Mouse (Mus musculus) small intestine, adult 2 months (tissue): ENCODE measurements around the gene Snrpb.

Experiments used
- CTCF ChIP-seq: fragments of 200-500 bp; IDR thresholded peaks from 2 replicates; pipeline ENCODE4 v1.5.1; 2012; ENCODE audit warnings: low read depth, mild to moderate bottlenecking, control low read depth, inconsistent platforms, low read length, moderate library complexity, mixed read lengths; ENCODE audit not compliant: insufficient replicate concordance, insufficient read length; ENCODE audit errors: extremely low read depth
- POLR2A ChIP-seq: fragments of 200-500 bp; IDR thresholded peaks from 2 replicates; pipeline ENCODE4 v1.6.1; 2012; ENCODE audit warnings: low read depth, mild to moderate bottlenecking, control low read depth, inconsistent platforms, low read length, moderate library complexity

DNA sequence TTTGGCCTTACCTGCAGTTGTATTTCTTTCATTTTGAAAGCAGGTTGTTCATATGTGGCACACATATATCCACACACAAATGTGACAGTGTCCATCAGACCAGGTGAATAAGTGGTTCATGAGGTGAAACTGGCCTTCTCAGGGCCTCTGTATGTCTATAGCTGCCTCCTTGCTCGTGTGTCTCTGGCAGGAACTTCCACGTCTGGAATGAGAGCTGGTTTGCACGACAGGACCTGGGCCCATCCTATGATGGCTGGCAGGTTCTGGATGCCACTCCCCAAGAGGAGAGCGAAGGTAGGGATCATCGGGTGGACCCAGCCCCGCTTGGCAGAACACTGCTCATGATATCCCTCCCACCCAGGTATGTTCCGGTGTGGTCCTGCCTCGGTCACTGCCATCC lies 36.2 kb downstream of the Snrpb start:
- no peak for TF ChIP-seq CTCF
- TF ChIP-seq POLR2A, result no peak
